Mouse (Mus musculus) ES-E14 (cell line): Measurements from ENCODE around the gene Arl6ip1. TPM values are rescaled to one million over a fixed set of nuclear protein-coding genes. Genes with fewer than 3 reads are reported as not detected.
A peak's percentile ranks its signal among the peaks of the same experiment; 100 is the strongest.

ENCODE experiments used
- DNase-seq: peaks from one replicate; pipeline ENCODE4 v3.0.0-alpha.2; 2013; ENCODE audit warnings: low read depth, low spot score
- H3K27ac ChIP-seq: 2 replicates; pipeline ENCODE4 v1.5.1; 2012; ENCODE audit warnings: low read depth, mild to moderate bottlenecking, low read length, moderate library complexity, mixed read lengths; ENCODE audit not compliant: poor library complexity, insufficient read depth, severe bottlenecking
- H3K36me3 ChIP-seq: 2 replicates; pipeline ENCODE4 v1.6.1; 2012; ENCODE audit warnings: mild to moderate bottlenecking, low read length, moderate library complexity, mixed read lengths; ENCODE audit not compliant: control insufficient read depth, poor library complexity, insufficient read depth, severe bottlenecking
- H3K4me1 ChIP-seq, 2 experiments: fragments of 150-350 bp in 1 of 2; sonication (generic) in 1 of 2; 2 replicates each; pipeline ENCODE4 v1.6.1; 2012; ENCODE audit warnings: low read length in 2 of 2, mild to moderate bottlenecking in 1 of 2, mixed read lengths in 1 of 2; ENCODE audit not compliant: control insufficient read depth in 2 of 2, insufficient read depth in 2 of 2, poor library complexity in 1 of 2
- H3K4me3 ChIP-seq, 2 experiments: fragments of 150-350 bp in 1 of 2; sonication (generic) in 1 of 2; 2 replicates each; pipeline ENCODE4 v1.5.1; 2012; ENCODE audit warnings: low read length in 2 of 2, low read depth in 1 of 2, mild to moderate bottlenecking in 1 of 2, mixed read lengths in 1 of 2; ENCODE audit not compliant: insufficient read depth in 1 of 2, poor library complexity in 1 of 2, severe bottlenecking in 1 of 2
- H3K9ac ChIP-seq: 2 replicates; pipeline ENCODE4 v1.6.1; 2012; ENCODE audit warnings: low read depth, mild to moderate bottlenecking, low read length, mixed read lengths; ENCODE audit not compliant: poor library complexity, insufficient read depth, severe bottlenecking
- H3K9me3 ChIP-seq: fragments of 150-350 bp; sonication (generic); 2 replicates; pipeline ENCODE4 v1.6.1; 2012; ENCODE audit warnings: low read depth, mild to moderate bottlenecking, low read length; ENCODE audit not compliant: control insufficient read depth, insufficient read depth
- CHD2 ChIP-seq: IDR thresholded peaks from 2 replicates; pipeline ENCODE4 v1.6.1; 2014; ENCODE audit warnings: mild to moderate bottlenecking, low read depth, low read length, inconsistent platforms
- HCFC1 ChIP-seq: IDR thresholded peaks from 2 replicates; pipeline ENCODE4 v1.6.1; 2012; ENCODE audit warnings: low read length, inconsistent platforms, borderline replicate concordance; ENCODE audit not compliant: insufficient read depth
- MAFK ChIP-seq: IDR thresholded peaks from 2 replicates; pipeline ENCODE4 v1.6.1; 2014; ENCODE audit warnings: mild to moderate bottlenecking, low read depth, low read length, inconsistent platforms; ENCODE audit not compliant: insufficient read depth
- ZC3H11A ChIP-seq: IDR thresholded peaks from 2 replicates; pipeline ENCODE4 v1.6.1; 2012; ENCODE audit warnings: low read depth, mild to moderate bottlenecking, inconsistent platforms, low read length, borderline replicate concordance
- ZNF384 ChIP-seq: IDR thresholded peaks from 2 replicates; pipeline ENCODE4 v1.6.1; 2012; ENCODE audit warnings: low read depth, low read length, inconsistent platforms
- in situ Hi-C, 2 experiments: fragments of 600-800 bp; cut with MboI; formaldehyde crosslinking; loops; one replicate each; pipeline ENCODE4 v1.15.1; 2025; ENCODE audit warnings: low sequenced_read_pairs in 2 of 2, inconsistent platforms in 1 of 2; ENCODE audit not compliant: unreplicated experiment in 2 of 2
- total RNA-seq: library from RNA; depleted of rRNA; stranded (reverse); fragments of 300-350 nt; gene quantifications from 2 replicates; pipeline ENCODE4 v1.2.3, GENCODE M21; 2012

Gene Arl6ip1
- total RNA-seq, 1 experiment: 609 TPM

- H3K9ac ChIP-seq: peak within 1 kb of the TSS; percentile 100
- in situ Hi-C loops: no loop called here
- H3K4me3 ChIP-seq: peak within 1 kb of the TSS; percentile 80 to 96
- peak within 1 kb of the TSS; percentile 89 for H3K27ac ChIP-seq
- peak; percentile 97 for DNase-seq
- no peaks in the 10 kb centered on the region for H3K9me3 ChIP-seq
- H3K4me1 ChIP-seq: peaks cover 3 to 5% of the 10 kb centered on the region in 2 experiments; a peak in 2 of 4 replicates
- TF ChIP-seq ZNF384: peak; percentile 99
- TF ChIP-seq CHD2: peak; percentile 97
- TF ChIP-seq HCFC1: peak; percentile 66; the same call in 1 of the 2 replicates
- TF ChIP-seq MAFK: no peak
- peaks cover 65% of the 10 kb centered on the region for H3K36me3 ChIP-seq
Observed at GRCm38 (mm10) chr7:118115877-118116568, 13.4 kb downstream of the Arl6ip1 start, which contains the start of gene Rps15a. Gene Rps15a (minus strand): TSS chr7:118116188.

DNA sequence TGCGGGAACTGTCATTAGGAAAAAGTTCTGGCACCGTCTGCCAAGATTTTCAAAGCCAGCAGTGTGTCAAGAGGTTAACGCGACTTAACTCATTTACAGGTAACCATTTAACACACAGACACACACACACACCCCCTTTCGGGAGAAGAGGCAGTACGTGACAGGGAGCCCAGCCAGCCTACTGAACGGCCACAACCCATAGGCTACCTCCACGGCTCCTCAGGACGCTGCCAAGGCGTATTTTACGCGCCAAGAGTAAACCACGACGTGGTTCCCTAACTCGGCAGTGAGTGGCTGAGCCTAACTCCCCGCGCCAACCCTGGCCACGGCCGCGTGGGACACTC, 14.0 kb downstream of the Arl6ip1 start:
- no peak for TF ChIP-seq CHD2
- Histone ChIP-seq H3K4me1 (peaks cover 3 to 5% of the 10 kb centered on the region in 2 experiments; a peak in 2 of 4 replicates), H3K9ac (peak overlapping the region; percentile 100), H3K36me3 (peaks cover 64% of the 10 kb centered on the region), H3K9me3 (no peaks in the 10 kb centered on the region), H3K27ac (peak overlapping the region; percentile 89), H3K4me3 (peak overlapping the region; percentile 68 to 96)
- DNase-seq: no peak
- in situ Hi-C loops: no loop called here

GRCm38 (mm10) chr7:118113541-118114297, 15.7 kb downstream of the Arl6ip1 start:
- peaks cover 71% of the 10 kb centered on the region for H3K36me3 ChIP-seq
- H3K4me1 ChIP-seq: peaks cover 2 to 4% of the 10 kb centered on the region in 2 experiments; a peak in 2 of 4 replicates
- in situ Hi-C loops: no loop called here

DNA sequence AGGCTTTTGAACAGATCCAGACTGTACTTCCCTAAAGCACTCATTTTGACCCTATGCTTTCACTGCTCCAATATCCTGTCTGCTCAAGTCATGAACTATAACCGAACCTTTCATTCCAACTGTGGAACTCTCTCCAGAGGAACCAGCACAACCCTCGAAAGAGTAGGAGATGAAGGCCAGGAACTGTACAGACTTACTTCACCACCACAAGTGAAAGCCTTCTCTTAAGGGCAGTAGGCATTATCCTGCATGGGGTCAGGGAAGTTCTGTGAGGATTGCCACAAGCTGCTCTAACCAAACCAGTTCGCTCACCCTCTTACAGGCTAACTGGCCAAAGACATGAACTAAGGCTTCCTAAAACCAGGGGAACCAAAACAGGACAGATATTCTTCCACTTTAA, 18.3 kb downstream of the Arl6ip1 start:
- no peak for DNase-seq
- in situ Hi-C loops: no loop called here
- no peak for TF ChIP-seq MAFK
- no peak for TF ChIP-seq ZNF384
- TF ChIP-seq ZC3H11A: no peak
- TF ChIP-seq HCFC1: no peak
- 0 out of 2 replicates have a peak, but pooled peaks have one; percentile 22 for TF ChIP-seq CHD2
- peaks cover 87% of the 10 kb centered on the region for H3K36me3 ChIP-seq
- no peaks in the 10 kb centered on the region for H3K9me3 ChIP-seq
- H3K4me3 ChIP-seq: peak overlapping the region; percentile 35 to 96
- H3K9ac ChIP-seq: peak overlapping the region; percentile 55
- no peak overlapping the region for H3K27ac ChIP-seq
- H3K4me1 ChIP-seq: peaks cover 0 to 6% of the 10 kb centered on the region in 2 experiments; a peak in 1 of 4 replicates

More at GRCm38 (mm10) chr7:118113541-118114297, 15.7 kb downstream of the Arl6ip1 start:
- H3K4me3 ChIP-seq: peak overlapping the region; percentile 68 to 96
- peak overlapping the region; percentile 100; the same call in 1 of the 2 replicates for H3K9ac ChIP-seq
- no peak overlapping the region for H3K27ac ChIP-seq
- no peak for TF ChIP-seq CHD2
- no peak for TF ChIP-seq MAFK
- TF ChIP-seq HCFC1: no peak
- no peak for TF ChIP-seq ZNF384
- TF ChIP-seq ZC3H11A: no peak
- no peak for DNase-seq
- no peaks in the 10 kb centered on the region for H3K9me3 ChIP-seq
